Mouse (Mus musculus) layer of hippocampus, adult 11-12 months (tissue): ENCODE measurements around the gene Pax8.
A peak's percentile ranks its signal among the peaks of the same experiment; 100 is the strongest.

Source experiments
- DNase-seq: peaks from one replicate; pipeline ENCODE4 v3.0.0; 2022; ENCODE audit warnings: low spot score

The Pax8 gene

GRCm38 (mm10) chr2:24413677-24414076 lies 61.7 kb downstream of the Pax8 start:
- DNase-seq: no peak

DNA sequence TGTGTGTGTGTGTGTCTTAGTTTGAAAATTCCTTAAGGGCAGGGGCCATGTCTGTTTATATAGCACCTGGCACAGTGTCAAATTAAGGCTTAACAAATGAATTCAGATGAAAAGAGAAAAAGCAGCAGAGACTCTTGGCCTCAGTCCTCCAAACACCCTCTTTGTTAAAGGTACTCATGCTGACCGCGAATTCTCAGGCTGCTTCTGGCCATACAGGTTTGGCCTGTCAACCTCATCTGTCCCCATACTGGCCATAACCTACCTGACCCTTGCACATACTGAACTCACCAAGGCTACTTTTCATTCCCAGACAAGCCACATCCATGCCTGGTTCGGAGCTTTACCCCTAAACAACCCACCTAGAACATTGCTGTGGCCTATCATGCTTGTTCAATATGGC lies 62.2 kb downstream of the Pax8 start:
- no peak for DNase-seq

GRCm38 (mm10) chr2:24409166-24409565 lies 66.2 kb downstream of the Pax8 start:
- DNase-seq: peak; percentile 48

DNA sequence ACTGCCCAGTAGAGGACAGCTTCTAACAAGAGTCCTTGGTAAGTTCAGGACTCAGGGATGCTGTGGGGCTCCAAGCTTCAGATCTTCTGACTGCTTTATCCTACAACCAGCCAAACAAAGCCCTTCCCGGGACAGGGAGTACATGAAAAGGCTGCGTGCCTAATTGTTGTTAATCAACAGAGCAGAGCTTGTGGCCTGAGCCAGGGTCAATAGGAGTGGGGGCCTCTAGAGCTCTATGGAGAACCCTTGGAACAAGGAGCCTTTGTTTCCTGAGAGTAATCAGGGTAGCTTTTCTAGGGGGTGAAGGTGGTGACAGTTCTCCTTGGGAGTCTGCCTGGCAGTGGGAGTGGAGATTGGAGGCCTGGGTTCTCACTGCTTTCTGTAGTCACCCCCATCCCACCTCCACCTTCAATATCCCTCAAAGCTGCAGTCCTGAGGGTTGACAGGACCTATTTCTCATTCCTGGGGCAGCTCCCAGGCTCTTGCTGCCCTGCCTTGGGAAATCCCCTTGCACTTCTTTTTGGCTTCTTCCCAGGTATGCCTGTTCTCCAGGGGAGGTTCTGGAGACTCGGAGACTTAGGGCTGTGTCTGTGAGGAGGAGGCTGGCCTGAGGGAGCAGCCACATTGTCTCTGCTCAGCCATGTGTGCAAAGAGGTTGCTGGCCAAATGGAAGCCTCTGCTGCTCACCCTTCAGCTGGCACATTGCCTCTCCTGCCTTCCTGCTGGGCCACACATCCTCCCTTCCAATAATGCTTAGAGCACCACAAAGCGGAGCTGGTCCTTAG lies 67.5 kb downstream of the Pax8 start:
- no peak for DNase-seq

- DNase-seq: peak; percentile 63
Observed at GRCm38 (mm10) chr2:24405345-24406012, 69.9 kb downstream of the Pax8 start.

DNA sequence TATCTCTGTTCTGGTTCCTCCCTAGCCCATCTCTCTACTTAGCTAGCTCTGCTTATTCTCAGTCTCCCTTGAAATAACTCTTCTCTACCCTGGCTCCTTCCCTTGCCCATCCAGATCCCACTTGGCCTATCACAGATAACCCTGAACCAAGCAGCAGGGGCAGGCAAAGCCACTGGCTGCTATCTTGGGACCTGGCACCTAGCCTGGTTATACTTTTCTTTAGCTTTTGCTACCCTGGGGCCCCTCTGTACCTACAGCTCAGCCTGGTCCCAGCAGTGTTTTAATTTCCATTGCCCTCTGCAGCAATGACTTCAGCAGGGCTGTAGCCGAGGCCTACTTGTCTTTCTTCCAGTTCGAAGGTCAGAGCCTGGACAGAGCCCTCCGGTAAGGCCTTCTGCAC lies 74.7 kb downstream of the Pax8 start:
- no peak for DNase-seq

DNA sequence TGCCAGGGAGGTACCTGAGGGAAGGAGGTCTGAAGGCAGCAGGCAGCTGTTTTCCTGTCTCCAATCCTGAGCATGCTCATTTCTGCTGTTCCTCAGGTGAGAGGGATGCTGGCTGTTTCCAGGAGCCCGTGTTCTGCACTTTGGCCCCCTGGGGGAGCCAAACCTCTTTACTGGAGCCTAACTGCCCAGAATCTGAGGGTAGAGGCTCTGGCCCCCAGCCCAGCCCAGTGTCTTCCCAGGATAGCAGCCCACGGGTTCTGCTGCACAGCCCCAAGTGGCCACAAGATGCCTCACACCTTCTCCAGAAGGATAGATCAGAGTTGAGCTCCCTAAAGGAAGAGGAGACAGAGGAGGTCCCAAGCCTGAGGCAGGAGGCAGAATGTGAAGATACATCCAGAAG lies 78.3 kb downstream of the Pax8 start:
- no peak for DNase-seq

DNA sequence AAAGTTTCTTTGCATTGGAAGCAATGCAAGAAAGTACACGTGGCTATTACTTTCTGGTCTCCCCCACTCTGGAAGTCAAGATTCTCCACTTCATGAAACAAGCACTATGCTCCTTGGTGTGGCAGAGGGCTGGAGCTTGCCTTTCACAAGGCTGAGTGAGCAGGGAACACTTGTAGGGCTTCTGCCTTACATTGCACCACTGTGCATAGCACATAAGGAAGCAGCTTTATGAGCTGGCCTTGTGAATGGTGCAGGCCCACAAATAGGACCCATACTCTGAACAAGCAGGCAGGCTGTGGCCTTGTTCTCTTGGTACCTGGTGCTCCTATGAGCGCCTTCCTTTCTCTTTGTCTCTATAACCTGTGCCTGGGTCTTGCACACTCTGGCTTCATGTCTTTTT lies 82.1 kb downstream of the Pax8 start:
- DNase-seq: no peak

DNA sequence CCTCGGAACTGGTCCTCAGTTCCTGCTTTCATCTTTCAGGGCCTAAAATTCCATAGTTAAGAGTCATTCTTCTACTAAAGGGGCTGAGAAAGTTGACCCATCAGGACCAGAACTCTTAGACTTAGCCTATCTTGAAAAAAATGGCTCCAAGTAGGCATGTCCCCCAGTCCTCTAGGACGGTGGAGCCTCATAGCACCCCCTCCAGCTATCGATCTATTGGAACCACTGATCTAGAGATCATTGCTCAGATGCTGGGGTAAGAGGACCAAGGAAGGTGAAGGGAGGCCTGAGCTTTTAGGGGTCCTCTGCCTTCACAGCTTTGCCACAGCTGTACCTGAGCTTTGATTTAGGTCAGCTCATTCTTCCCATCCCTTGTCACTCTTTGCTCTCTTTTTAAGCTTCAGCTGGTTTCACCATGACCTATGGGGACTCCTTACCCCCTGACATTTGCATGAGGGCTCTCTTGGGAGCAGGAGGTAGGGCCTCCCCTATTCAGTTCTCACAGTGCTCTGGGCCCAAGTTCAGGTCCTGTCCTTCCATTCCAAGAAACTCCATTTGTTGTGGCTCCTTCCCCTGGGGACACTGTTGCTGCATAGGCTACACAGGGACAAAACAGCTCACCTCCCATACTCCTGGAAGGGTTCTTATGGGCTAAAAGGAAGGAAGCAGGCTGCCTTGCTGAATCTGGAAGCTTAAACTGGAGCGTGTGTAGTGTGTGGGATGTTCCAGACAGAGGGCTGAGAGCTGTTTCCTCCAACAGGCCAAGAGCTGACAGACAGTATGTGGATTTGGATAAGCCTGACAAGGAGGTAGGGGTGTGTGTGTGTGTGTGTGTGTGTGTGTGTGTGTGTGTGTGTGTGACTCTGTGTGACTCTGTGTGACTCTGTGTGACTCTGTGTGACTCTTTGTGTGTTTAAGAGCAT lies 87.8 kb downstream of the Pax8 start:
- DNase-seq: peak; percentile 17

- no peak for DNase-seq
Observed at GRCm38 (mm10) chr2:24386964-24387320, 88.5 kb downstream of the Pax8 start.

- no peak for DNase-seq
Observed at GRCm38 (mm10) chr2:24386158-24386963, 89.0 kb downstream of the Pax8 start.

DNA sequence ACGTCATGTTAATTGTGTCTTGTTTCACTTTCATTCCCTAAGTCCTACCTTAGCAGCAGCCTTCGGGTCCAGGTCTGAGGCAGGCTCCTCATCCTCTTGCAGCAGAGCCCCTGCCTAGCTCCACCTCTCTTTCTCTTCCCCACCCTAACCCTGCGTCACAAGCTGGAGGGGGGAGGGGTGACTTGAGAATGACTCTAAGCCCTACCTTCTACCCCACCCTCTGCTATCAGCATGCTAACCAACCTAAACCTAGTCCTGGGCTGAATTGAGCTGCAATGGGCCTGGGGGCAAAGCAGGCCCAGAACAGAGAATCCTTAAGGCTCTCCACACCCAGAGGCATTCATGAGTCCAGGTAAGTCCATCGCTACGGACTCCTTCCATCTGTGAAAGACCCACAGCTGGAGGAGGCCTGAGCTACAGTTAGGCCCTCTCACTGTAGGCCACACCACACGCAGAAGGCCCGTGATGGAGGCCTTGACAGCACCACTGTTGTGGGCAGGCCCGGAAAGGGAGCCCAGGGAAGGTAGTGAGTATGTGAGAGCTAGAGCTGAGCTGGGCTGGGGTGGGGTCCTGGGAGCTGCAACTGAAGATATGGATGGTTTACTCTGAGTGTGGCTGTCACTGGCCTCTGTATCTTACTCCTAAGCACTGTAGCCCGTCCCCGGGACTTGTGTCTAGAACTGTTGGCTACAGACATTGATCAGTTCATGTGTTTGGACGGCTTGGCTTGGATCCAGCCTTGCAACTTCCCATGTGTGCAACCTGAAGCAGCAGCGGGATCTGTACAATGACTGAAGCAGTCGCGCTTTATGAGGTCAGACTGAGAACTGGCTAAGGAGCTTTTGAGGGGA lies 90.1 kb downstream of the Pax8 start:
- DNase-seq: no peak

DNA sequence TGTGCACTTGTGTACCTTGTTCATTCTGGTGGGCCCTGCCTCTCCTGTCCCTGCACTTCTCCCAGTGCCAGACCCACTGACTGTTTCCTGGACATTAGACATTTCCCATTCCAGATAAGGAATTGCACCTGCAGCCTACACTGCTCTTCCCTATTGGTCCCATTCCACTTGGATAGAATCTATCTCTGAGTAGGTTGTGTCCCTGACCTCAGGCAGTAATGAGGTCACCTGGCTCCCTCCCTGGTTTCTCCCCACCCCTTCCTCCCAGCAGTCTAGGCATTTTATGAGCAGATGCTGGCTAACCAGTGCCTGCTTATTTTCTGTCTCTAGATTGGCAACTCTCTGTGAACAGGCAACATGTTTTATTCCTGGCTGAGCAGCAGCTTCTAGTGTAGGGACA lies 91.0 kb downstream of the Pax8 start:
- no peak for DNase-seq

DNA sequence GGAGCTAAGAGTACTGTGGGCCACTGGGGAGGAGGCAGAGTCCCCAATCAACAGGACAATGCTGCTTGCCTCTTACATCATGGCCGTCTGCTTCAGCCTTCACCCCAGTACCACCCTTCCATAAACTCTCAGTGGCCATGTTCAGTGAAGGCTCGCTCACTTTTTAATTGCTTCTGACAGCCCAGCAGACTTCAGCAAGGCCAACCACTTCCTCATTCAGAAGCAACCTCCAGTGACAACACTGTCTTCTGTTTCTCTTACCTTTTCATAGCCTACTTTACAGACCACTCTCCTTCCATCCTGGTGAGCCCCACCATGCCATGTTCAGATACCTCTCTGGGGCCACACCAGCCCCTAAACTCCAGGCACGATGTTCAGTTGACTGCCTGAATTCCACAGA lies 91.8 kb downstream of the Pax8 start:
- DNase-seq: no peak

DNA sequence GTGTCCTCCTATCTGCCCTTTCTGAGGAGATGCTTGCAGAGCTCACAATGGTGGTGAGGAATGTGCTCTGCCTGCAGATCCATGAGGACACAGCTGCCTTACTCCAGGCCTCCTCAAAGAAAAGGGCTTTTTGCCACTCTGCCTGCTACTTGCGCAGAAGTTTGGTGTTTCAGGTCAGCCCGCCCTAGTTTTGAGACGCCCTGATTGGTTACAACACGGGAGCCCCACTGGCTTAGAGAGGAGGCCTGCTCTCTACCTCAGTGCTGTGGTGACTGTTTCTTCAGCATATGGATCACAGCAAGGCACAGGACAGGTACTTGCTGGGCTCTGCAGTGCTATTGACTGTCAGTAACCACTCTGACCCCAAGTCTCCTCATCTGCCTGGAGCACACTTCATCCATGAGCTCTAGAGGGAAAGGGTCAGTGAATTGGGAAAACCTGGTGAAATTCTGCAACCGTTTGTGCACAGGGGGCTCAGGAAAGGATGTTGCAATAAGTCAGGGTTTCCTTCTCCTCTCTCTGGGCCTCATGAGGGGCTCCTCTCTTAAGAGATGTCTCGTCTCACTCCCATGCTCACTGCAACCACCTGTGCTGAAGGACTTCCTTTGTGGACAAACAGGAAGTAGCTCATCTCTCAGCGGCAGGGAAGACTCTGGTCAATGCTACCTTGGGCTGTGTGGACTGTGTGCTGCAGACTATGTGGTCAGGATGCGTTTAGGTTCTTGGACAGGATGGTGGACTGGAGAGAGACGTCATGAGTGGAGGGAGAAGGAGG lies 92.8 kb downstream of the Pax8 start:
- DNase-seq: no peak

DNA sequence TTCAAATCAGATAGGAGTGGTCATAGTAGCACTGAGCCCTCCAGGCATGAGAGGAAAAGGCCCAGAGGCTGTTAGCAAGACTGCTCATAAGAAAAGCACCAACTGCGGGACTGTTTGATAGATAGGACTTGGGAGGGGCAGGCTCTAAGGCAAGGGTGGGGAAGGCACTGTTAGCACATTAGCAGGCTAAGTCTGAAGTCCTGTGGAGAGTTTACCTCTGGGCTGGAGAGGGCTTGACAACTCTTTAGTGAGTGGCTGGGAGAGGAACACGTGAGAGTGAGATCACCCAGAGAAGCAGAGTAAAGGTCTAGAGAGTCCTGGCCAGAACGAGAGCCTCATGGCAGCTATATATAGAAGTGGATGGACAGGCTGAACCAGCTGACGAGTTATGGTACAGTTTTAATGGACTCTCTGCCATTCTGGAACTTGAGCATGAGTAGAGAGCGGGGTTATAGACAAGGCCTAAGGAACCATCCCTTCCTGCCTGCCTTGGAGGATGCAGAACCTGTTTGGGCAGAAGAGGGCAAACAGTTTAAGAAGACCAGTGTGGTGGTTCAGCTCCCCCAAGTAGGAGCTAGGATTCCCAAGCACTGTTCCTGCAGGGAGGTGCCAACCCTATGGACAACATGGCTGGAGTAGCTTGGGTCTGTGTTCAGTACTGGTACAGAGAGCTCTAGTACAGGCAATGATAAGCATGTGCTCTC lies 96.5 kb downstream of the Pax8 start:
- DNase-seq: no peak
